Mouse (Mus musculus): ENCODE results near the gene Fer.

DNA sequence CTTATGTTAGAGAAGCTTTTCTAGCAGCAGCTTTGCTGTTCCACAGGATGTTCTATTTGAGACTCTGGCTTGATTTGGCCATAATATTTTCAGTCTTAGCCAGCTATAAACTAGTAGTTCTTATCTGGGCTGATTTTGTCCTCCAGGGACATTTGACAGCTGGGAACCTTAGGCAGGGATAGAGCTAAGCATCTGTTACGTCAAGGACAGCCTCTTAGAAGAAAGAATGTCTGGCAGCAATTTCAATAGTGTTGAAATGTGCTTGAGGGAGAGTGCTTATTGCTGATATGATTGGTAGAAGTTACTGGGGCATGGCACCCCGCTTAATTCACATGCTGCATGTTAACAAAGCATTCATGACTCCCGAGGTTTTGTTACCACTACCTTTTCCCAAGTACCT lies 62.7 kb downstream of the Fer start:
- no peak for TF ChIP-seq CTCF (IDR thresholded peaks at IDR 0.05; ENCODE audit: low read depth, low read length)
- TF ChIP-seq POLR2A (IDR thresholded peaks at IDR 0.05; ENCODE audit: borderline replicate concordance, low read depth, low read length), result no peak
